Mouse (Mus musculus) layer of hippocampus, postnatal 10 days (tissue): ENCODE data around the gene Slc7a1. TPM values are rescaled to one million over a fixed set of nuclear protein-coding genes. Genes with fewer than 3 reads are reported as not detected.

ENCODE experiments used
- total RNA-seq, 2 experiments: library from RNA; stranded (reverse); gene quantifications; 2 replicates each; pipeline ENCODE4 v1.2.3; 2021

The Slc7a1 gene
- total RNA-seq, 2 experiments from 2014 or later, result 72.2 to 73.1 TPM

Other genes with a start within 250 kb of the Slc7a1 start
- 100 to 1,000 TPM; 126 to 140 TPM for gene Ubl3, start 152.9 kb upstream of the Slc7a1 start, total RNA-seq